Mouse (Mus musculus) testis, adult 2 months (tissue): ENCODE measurements around the gene Gck.

ENCODE experiments used
- CTCF ChIP-seq: fragments of 200-500 bp; IDR thresholded peaks from 2 replicates; pipeline ENCODE4 v1.5.1; 2012; ENCODE audit warnings: low read depth, mild to moderate bottlenecking, inconsistent platforms, low read length, moderate library complexity; ENCODE audit not compliant: control insufficient read depth, insufficient read depth, insufficient replicate concordance
- POLR2A ChIP-seq: fragments of 200-500 bp; IDR thresholded peaks from 2 replicates; pipeline ENCODE4 v1.6.1; 2012; ENCODE audit warnings: low read depth, mild to moderate bottlenecking, inconsistent platforms, low read length, moderate library complexity; ENCODE audit not compliant: control insufficient read depth

- TF ChIP-seq POLR2A (no peak), CTCF (no peak)
Observed at GRCm38 (mm10) chr11:5942966-5943365, 6.9 kb downstream of the Gck start.
